Mouse (Mus musculus) cerebellum, postnatal 10 days (tissue): ENCODE data around the gene Gm20388.

Source experiments
- DNase-seq, 2 experiments: peaks; one replicate each; pipeline ENCODE4 v3.0.0; 2021; ENCODE audit warnings: mixed read lengths in 2 of 2

Gm20388 gene

GRCm38 (mm10) chr8:122266867-122267266 lies 2356.2 kb downstream of the Gm20388 start:
- DNase-seq = peak; percentile 73 to 82

GRCm38 (mm10) chr8:122268861-122269260 lies 2358.2 kb downstream of the Gm20388 start:
- no peak for DNase-seq

- DNase-seq = peak; percentile 94 to 97
Observed at GRCm38 (mm10) chr8:122269404-122269803, 2358.8 kb downstream of the Gm20388 start.

- peak; percentile 51 to 67 for DNase-seq
Observed at GRCm38 (mm10) chr8:122270555-122270954, 2359.9 kb downstream of the Gm20388 start.

GRCm38 (mm10) chr8:122273152-122273551 lies 2362.5 kb downstream of the Gm20388 start:
- peak; percentile 92 to 93 for DNase-seq

GRCm38 (mm10) chr8:122273826-122274225 lies 2363.2 kb downstream of the Gm20388 start:
- no peak for DNase-seq

GRCm38 (mm10) chr8:122274651-122275391 lies 2364.2 kb downstream of the Gm20388 start:
- DNase-seq = no peak

- no peak for DNase-seq
Observed at GRCm38 (mm10) chr8:122276308-122276707, 2365.7 kb downstream of the Gm20388 start.

- no peak for DNase-seq
Observed at GRCm38 (mm10) chr8:122277204-122277995, 2366.8 kb downstream of the Gm20388 start.

GRCm38 (mm10) chr8:122280156-122280555 lies 2369.5 kb downstream of the Gm20388 start:
- DNase-seq = peak; percentile 52 to 70

GRCm38 (mm10) chr8:122280588-122281316 lies 2370.1 kb downstream of the Gm20388 start:
- peak in 1 of 2 experiments; percentile 65 for DNase-seq

GRCm38 (mm10) chr8:122281317-122282034 lies 2370.8 kb downstream of the Gm20388 start:
- peak; percentile 99 to 100 for DNase-seq

GRCm38 (mm10) chr8:122282035-122282358 lies 2371.4 kb downstream of the Gm20388 start, which contains the start of gene Zfpm1:
Gene Zfpm1 (plus strand): TSS chr8:122282141.
- DNase-seq = no peak

GRCm38 (mm10) chr8:122282501-122283355 lies 2372.1 kb downstream of the Gm20388 start:
- peak; percentile 64 to 65 for DNase-seq

- peak; percentile 59 to 66 for DNase-seq
Observed at GRCm38 (mm10) chr8:122283356-122284202, 2372.9 kb downstream of the Gm20388 start.

GRCm38 (mm10) chr8:122284203-122284658 lies 2373.6 kb downstream of the Gm20388 start:
- DNase-seq = peak; percentile 72 to 78

- peak; percentile 58 to 61 for DNase-seq
Observed at GRCm38 (mm10) chr8:122284659-122285261, 2374.1 kb downstream of the Gm20388 start.

- DNase-seq = peak; percentile 56 to 71
Observed at GRCm38 (mm10) chr8:122285727-122286126, 2375.1 kb downstream of the Gm20388 start.

- no peak for DNase-seq
Observed at GRCm38 (mm10) chr8:122286899-122287298, 2376.3 kb downstream of the Gm20388 start.

GRCm38 (mm10) chr8:122287742-122288141 lies 2377.1 kb downstream of the Gm20388 start:
- no peak for DNase-seq
